Mouse (Mus musculus) MEL (cell line): ENCODE data around the gene Fgd4. TPM values are rescaled to one million over a fixed set of nuclear protein-coding genes. Genes with fewer than 3 reads are reported as not detected.
"Not testable (repeated sequence)": the region's sequence is repeated elsewhere in the genome, so short reads cannot be mapped to it uniquely, and the experiment has no call there.

ENCODE experiments used
- DNase-seq: peaks from one replicate; pipeline ENCODE4 v3.0.0; 2011; ENCODE audit warnings: low read depth, low spot score
- H3K27ac ChIP-seq: 2 replicates; pipeline ENCODE4 v1.5.1; 2012; ENCODE audit warnings: low read depth, mild to moderate bottlenecking, control low read depth, low read length, moderate library complexity; ENCODE audit not compliant: control insufficient read depth
- H3K27me3 ChIP-seq, 2 experiments: fragments of 150-350 bp in 1 of 2; sonication (generic) in 1 of 2; 2 replicates each; pipeline ENCODE4 v1.6.1; 2012; ENCODE audit warnings: low read length in 2 of 2, mild to moderate bottlenecking in 2 of 2, improper control_type of control experiment in 1 of 2, moderate library complexity in 1 of 2; ENCODE audit not compliant: insufficient read depth in 2 of 2, control insufficient read depth in 1 of 2
- H3K36me3 ChIP-seq, 2 experiments: 2 replicates each; pipeline ENCODE4 v1.6.1; 2012 to 2014; ENCODE audit warnings: low read length in 2 of 2, improper control_type of control experiment in 1 of 2, inconsistent platforms in 1 of 2, mild to moderate bottlenecking in 1 of 2; ENCODE audit not compliant: insufficient read depth in 2 of 2, control insufficient read depth in 1 of 2
- H3K4me1 ChIP-seq, 2 experiments: fragments of 150-350 bp in 1 of 2; sonication (generic) in 1 of 2; 2 replicates each; pipeline ENCODE4 v1.6.1; 2012; ENCODE audit warnings: low read length in 2 of 2, improper control_type of control experiment in 1 of 2, mild to moderate bottlenecking in 1 of 2; ENCODE audit not compliant: insufficient read depth in 2 of 2, control insufficient read depth in 1 of 2
- H3K4me3 ChIP-seq, 2 experiments: fragments of 150-350 bp in 1 of 2; sonication (generic) in 1 of 2; 2 replicates each; pipeline ENCODE4 v1.5.1; 2012; ENCODE audit warnings: low read depth in 2 of 2, low read length in 2 of 2, mild to moderate bottlenecking in 2 of 2, moderate library complexity in 2 of 2, control low read depth in 1 of 2, improper control_type of control experiment in 1 of 2; ENCODE audit not compliant: control insufficient read depth in 1 of 2, insufficient read depth in 1 of 2
- H3K79me2 ChIP-seq: 2 replicates; pipeline ENCODE4 v1.6.1; 2012; ENCODE audit warnings: mild to moderate bottlenecking, low read length, moderate library complexity; ENCODE audit not compliant: control insufficient read depth, poor library complexity, insufficient read depth
- H3K9ac ChIP-seq: 2 replicates; pipeline ENCODE4 v1.6.1; 2012; ENCODE audit warnings: low read depth, mild to moderate bottlenecking, control low read depth, low read length, moderate library complexity; ENCODE audit not compliant: control insufficient read depth, poor library complexity, severe bottlenecking
- H3K9me3 ChIP-seq: fragments of 150-350 bp; sonication (generic); replicated peaks from 2 replicates; pipeline ENCODE4 v1.6.1; 2012; ENCODE audit warnings: mild to moderate bottlenecking, low read length, improper control_type of control experiment, moderate library complexity; ENCODE audit not compliant: insufficient read depth
- CHD1 ChIP-seq: IDR thresholded peaks from 2 replicates; pipeline ENCODE4 v1.6.1; 2012; ENCODE audit warnings: low read depth, mild to moderate bottlenecking, inconsistent platforms, low read length, improper control_type of control experiment
- CHD2 ChIP-seq: IDR thresholded peaks from 2 replicates; pipeline ENCODE4 v1.6.1; 2011; ENCODE audit warnings: low read length, improper control_type of control experiment
- E2F4 ChIP-seq: IDR thresholded peaks from 2 replicates; pipeline ENCODE4 v1.6.1; 2011; ENCODE audit warnings: low read depth, low read length, improper control_type of control experiment, borderline replicate concordance
- EP300 ChIP-seq, 2 experiments: IDR thresholded peaks; 2 replicates each; pipeline ENCODE4 v1.6.1; 2011; ENCODE audit warnings: improper control_type of control experiment in 2 of 2, low read length in 2 of 2, low read depth in 1 of 2, mild to moderate bottlenecking in 1 of 2
- ETS1 ChIP-seq: IDR thresholded peaks from 2 replicates; pipeline ENCODE4 v1.6.1; 2012; ENCODE audit warnings: low read depth, mild to moderate bottlenecking, inconsistent platforms, low read length, improper control_type of control experiment, moderate library complexity
- GABPA ChIP-seq: IDR thresholded peaks from 2 replicates; pipeline ENCODE4 v1.6.1; 2012; ENCODE audit warnings: low read depth, mild to moderate bottlenecking, inconsistent platforms, low read length, improper control_type of control experiment, moderate library complexity
- JUND ChIP-seq: IDR thresholded peaks from 2 replicates; pipeline ENCODE4 v1.6.1; 2011; ENCODE audit warnings: low read depth, mild to moderate bottlenecking, improper control_type of control experiment, low read length
- MXI1 ChIP-seq: IDR thresholded peaks from 2 replicates; pipeline ENCODE4 v1.6.1; 2011; ENCODE audit warnings: mild to moderate bottlenecking, low read depth, low read length, improper control_type of control experiment
- NRF1 ChIP-seq: IDR thresholded peaks from 2 replicates; pipeline ENCODE4 v1.6.1; 2014; ENCODE audit warnings: low read depth, mild to moderate bottlenecking, inconsistent platforms, low read length, improper control_type of control experiment, moderate library complexity; ENCODE audit not compliant: poor library complexity, insufficient read depth, severe bottlenecking
- POLR2A ChIP-seq, 2 experiments: IDR thresholded peaks; 2 replicates each; pipeline ENCODE4 v1.6.1; 2011 to 2012; ENCODE audit warnings: low read length in 2 of 2, mild to moderate bottlenecking in 2 of 2, control low read depth in 1 of 2, improper control_type of control experiment in 1 of 2, low read depth in 1 of 2, moderate library complexity in 1 of 2; ENCODE audit not compliant: control insufficient read depth in 1 of 2, insufficient read depth in 1 of 2, poor library complexity in 1 of 2
- SMC3 ChIP-seq: IDR thresholded peaks from 2 replicates; pipeline ENCODE4 v1.6.1; 2011; ENCODE audit warnings: low read depth, low read length, improper control_type of control experiment
- TCF12 ChIP-seq: IDR thresholded peaks from 2 replicates; pipeline ENCODE4 v1.6.1; 2014; ENCODE audit warnings: low read depth, mild to moderate bottlenecking, inconsistent platforms, low read length, improper control_type of control experiment, moderate library complexity
- UBTF ChIP-seq: IDR thresholded peaks from 2 replicates; pipeline ENCODE4 v1.6.1; 2012; ENCODE audit warnings: low read depth, mild to moderate bottlenecking, inconsistent platforms, low read length, improper control_type of control experiment, moderate library complexity, borderline replicate concordance; ENCODE audit not compliant: insufficient read depth
- USF1 ChIP-seq: IDR thresholded peaks from 2 replicates; pipeline ENCODE4 v1.6.1; 2014; ENCODE audit warnings: low read depth, mild to moderate bottlenecking, inconsistent platforms, low read length, improper control_type of control experiment, moderate library complexity
- USF2 ChIP-seq, 2 experiments: IDR thresholded peaks; 2 replicates each; pipeline ENCODE4 v1.6.1; 2011 to 2012; ENCODE audit warnings: improper control_type of control experiment in 2 of 2, low read length in 2 of 2, borderline replicate concordance in 1 of 2, inconsistent platforms in 1 of 2, low read depth in 1 of 2, mild to moderate bottlenecking in 1 of 2; ENCODE audit not compliant: insufficient read depth in 1 of 2
- ZKSCAN1 ChIP-seq: IDR thresholded peaks from 2 replicates; pipeline ENCODE4 v1.6.1; 2012; ENCODE audit warnings: low read depth, mild to moderate bottlenecking, inconsistent platforms, low read length, improper control_type of control experiment, moderate library complexity
- polyA plus RNA-seq, 2 experiments: library from polyadenylated mRNA; stranded (reverse) in 1 of 2; unstranded in 1 of 2; fragments of >175 nt in 1 of 2; fragments of >200 nt in 1 of 2; gene quantifications; 2 replicates each; pipeline versions ENCODE4 v1.2.1 to v1.2.4; 2012; ENCODE audit warnings: low replicate concordance in 2 of 2, low read depth in 1 of 2; ENCODE audit not compliant: insufficient read length in 2 of 2, insufficient read depth in 1 of 2, missing spikeins in 1 of 2
- total RNA-seq: library from RNA; depleted of rRNA; stranded (reverse); fragments of 300-350 nt; gene quantifications from 2 replicates; pipeline ENCODE4 v1.2.3, GENCODE M21; 2012

Fgd4 gene
- total and polyA plus RNA-seq, 3 experiments: 0.03 to 10.0 TPM; not detected in 1

DNA sequence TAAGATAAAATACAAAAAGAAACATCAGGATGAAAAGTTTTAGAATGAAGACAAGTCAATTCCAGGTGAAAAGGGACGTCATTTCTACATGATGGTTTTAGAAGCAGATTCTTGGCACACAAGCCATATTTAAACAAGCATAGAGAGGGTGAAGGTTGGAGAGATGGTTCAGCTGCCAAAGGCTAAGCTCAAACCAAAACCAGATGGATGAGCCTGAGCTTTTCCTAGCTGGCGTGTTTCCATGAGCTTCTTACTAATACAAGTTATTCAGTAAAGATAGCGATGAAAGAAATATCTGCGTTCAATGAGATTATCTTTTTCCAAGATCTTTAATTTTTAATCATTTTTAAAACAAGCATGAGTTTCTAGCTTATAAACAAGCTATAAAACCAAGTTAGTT lies 115.7 kb downstream of the Fgd4 start:
- TF ChIP-seq MXI1: no peak
- TF ChIP-seq CHD2: no peak
- no peak for TF ChIP-seq USF1
- no peak for TF ChIP-seq NRF1
- no peak for TF ChIP-seq SMC3
- TF ChIP-seq POLR2A (IDR thresholded peaks at IDR 0.05; ENCODE audit: control insufficient read depth in 1 of 2, insufficient read depth in 1 of 2, low read depth in 1 of 2, low read length in 2 of 2, poor library complexity in 1 of 2): no peak
- TF ChIP-seq USF2 (IDR thresholded peaks at IDR 0.05; ENCODE audit: borderline replicate concordance in 1 of 2, insufficient read depth in 1 of 2, low read depth in 1 of 2, low read length in 2 of 2): no peak
- TF ChIP-seq TCF12: no peak
- no peak for TF ChIP-seq ETS1
- TF ChIP-seq UBTF: no peak
- no peak for TF ChIP-seq CHD1
- no peak for TF ChIP-seq GABPA
- no peak for TF ChIP-seq E2F4
- TF ChIP-seq ZKSCAN1: no peak
- TF ChIP-seq JUND: no peak
- DNase-seq: no peak
- Histone ChIP-seq H3K79me2 (no peaks in the 10 kb centered on the region), H3K36me3 (no peaks in the 10 kb centered on the region), H3K4me3 (no peak overlapping the region), H3K27ac (no peak overlapping the region), H3K27me3 (peaks cover 0 to 1% of the 10 kb centered on the region in 2 experiments; a peak in 3 of 4 replicates), H3K9me3 (no peaks in the 10 kb centered on the region), H3K4me1 (no peaks in the 10 kb centered on the region), H3K9ac (no peak overlapping the region)

- TF ChIP-seq ETS1: 0 out of 2 replicates have a peak, but pooled peaks have one; percentile 10
- TF ChIP-seq EP300 (IDR thresholded peaks at IDR 0.05; ENCODE audit: low read depth in 1 of 2, low read length in 2 of 2): 0 out of 4 replicates have a peak, but pooled peaks of 1 of the 2 experiments have one; percentile 11
- TF ChIP-seq, all 39 proteins: peak for 2; not testable (repeated sequence) for 37
- not testable (repeated sequence) for H3K9me3 ChIP-seq, H3K36me3 ChIP-seq, H3K4me3 ChIP-seq, H3K4me1 ChIP-seq, H3K27ac ChIP-seq, H3K79me2 ChIP-seq, H3K27me3 ChIP-seq, H3K9ac ChIP-seq
- peak; percentile 44 for DNase-seq
These were observed 126.9 kb downstream of the Fgd4 start for GRCm38 (mm10) chr16:16473451-16473850.
